Mouse (Mus musculus) cerebellum, adult 11-12 months (tissue): Measurements from ENCODE around the gene Gm21773.
"Not testable (repeated sequence)": the region's sequence is repeated elsewhere in the genome, so short reads cannot be mapped to it uniquely, and the experiment has no call there.

Source experiments
- DNase-seq: peaks from one replicate; pipeline ENCODE4 v3.0.0; 2022

The Gm21773 gene

DNA sequence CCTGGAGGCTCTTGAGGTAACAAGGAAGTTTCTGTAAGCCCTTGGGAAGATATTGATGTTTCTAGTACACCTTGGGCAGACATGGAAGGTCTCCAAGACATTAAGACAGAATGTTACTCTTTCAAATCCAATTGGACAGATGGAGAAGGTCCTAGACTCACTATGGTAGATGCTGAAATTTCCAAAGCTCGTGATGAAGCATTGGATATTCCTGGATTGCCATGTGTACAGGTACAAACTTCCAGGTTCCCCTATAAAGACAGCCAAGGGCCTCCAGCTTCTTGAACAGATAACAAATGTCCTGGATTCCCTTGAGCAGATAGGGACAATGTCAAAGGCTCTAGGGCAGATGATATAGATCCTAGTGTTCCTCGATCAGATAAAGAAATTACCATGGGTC is at the start of gene Gm21773:
Gene Gm21773 (minus strand): TSS at position 101 of the 400 bp plus-strand sequence.
- not testable (repeated sequence) for DNase-seq
